Mouse (Mus musculus): ENCODE data around the gene Lrrc32.

The Lrrc32 gene

GRCm38 (mm10) chr7:98489131-98489530 lies at the start of gene Lrrc32:
Gene Lrrc32 (plus strand): TSS chr7:98489283.
- DNase-seq (ENCODE audit: low read depth, low spot score) = peak; percentile 61

GRCm38 (mm10) chr7:98439956-98440466 lies 49.1 kb upstream of the Lrrc32 start, which contains the start of gene Gucy2d:
Gene Gucy2d (plus strand): TSS chr7:98440416.
- no peak for DNase-seq (ENCODE audit: low read depth, low spot score)

- no peak for DNase-seq (ENCODE audit: low read depth, low spot score)
Measured at GRCm38 (mm10) chr7:98446873-98447272, 42.2 kb upstream of the Lrrc32 start.

GRCm38 (mm10) chr7:98447585-98448308 lies 41.3 kb upstream of the Lrrc32 start:
- peak; percentile 77 for DNase-seq (ENCODE audit: low read depth, low spot score)

GRCm38 (mm10) chr7:98448309-98448630 lies 40.8 kb upstream of the Lrrc32 start:
- no peak for DNase-seq (ENCODE audit: low read depth, low spot score)

GRCm38 (mm10) chr7:98449696-98450095 lies 39.4 kb upstream of the Lrrc32 start:
- DNase-seq (ENCODE audit: low read depth, low spot score) = no peak

- no peak for DNase-seq (ENCODE audit: low read depth, low spot score)
Measured at GRCm38 (mm10) chr7:98454397-98455120, 34.5 kb upstream of the Lrrc32 start.

DNA sequence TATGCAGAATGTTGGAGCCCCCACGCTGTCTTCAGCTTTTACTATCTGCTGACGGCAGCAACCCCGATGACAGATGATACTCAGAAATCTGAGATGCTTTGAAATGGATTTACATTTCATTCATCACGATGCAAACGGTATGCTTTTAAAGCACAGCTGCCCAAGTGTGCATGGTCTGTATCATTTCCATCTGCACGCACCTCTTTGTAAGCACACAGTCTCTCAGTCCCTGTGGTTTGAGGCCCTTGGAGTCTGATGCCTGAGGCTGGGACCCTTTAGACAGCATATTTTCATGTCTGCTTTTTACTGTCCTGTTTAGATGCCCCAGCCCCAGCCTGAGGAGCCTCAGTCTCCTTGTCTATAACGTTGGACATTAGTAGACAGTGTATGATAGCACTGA lies 28.8 kb upstream of the Lrrc32 start:
- no peak for DNase-seq (ENCODE audit: low read depth, low spot score)

GRCm38 (mm10) chr7:98469089-98469488 lies 20.0 kb upstream of the Lrrc32 start:
- DNase-seq (ENCODE audit: low read depth, low spot score) = peak; percentile 53

DNA sequence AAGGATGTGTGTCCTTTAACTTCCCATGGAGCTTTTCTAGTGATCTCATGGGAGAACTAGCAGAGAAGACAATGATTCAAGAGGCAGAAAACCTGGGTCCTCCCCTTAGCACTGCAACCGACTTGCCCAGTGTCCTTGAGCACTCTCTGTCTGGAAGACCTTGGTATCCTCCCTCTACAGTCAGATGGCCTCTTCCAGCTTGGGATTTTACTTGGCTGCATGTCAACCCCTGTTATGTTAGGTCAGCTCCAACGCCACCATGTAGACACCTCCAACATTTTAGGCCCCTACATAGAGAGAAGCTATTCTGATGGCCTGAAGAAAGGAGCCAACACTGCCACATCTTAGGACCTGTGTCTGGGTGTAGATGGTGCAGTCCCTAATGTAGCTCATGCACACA lies 16.6 kb upstream of the Lrrc32 start:
- DNase-seq (ENCODE audit: low read depth, low spot score) = no peak

DNA sequence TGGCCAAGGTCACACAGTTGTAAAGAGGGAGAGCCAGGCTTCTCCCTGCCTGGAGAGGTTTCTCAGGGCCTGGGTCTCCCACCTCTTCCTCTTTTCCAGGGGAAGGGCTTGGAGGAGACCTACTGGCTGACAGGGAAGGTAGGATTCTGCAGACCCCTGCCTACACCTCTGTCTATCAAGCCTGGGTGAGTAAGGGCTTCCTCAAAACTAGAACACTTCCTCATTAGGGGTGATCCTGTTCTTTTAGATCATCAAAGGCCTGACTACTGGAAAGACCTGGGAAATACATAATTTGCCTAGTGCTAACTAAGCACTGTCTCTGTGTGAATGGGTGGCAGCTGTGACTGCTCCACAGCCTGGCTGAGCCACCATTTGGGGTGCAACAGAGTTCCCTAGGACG lies 14.5 kb upstream of the Lrrc32 start:
- no peak for DNase-seq (ENCODE audit: low read depth, low spot score)

GRCm38 (mm10) chr7:98477153-98477552 lies 11.9 kb upstream of the Lrrc32 start:
- no peak for DNase-seq (ENCODE audit: low read depth, low spot score)

DNA sequence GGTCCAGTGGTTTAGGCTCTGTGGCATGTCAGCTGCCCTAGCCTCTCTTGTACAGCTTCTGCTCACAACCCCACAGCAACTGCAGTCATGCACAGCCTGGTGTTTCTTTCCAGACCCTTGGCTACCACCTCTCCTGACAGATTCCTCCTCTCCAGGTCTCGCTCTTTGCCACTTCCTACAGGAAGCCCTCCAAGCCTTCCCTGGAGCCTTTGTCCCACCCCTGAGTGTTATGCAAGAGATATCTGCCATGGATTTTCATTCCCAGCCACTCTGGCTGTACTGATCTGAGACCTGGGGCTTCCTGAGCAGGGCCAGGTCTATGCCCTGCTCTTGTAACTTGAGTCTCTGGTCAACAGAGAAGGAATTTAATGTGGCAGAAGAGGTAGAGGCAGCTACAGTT lies 8.6 kb upstream of the Lrrc32 start:
- no peak for DNase-seq (ENCODE audit: low read depth, low spot score)

DNA sequence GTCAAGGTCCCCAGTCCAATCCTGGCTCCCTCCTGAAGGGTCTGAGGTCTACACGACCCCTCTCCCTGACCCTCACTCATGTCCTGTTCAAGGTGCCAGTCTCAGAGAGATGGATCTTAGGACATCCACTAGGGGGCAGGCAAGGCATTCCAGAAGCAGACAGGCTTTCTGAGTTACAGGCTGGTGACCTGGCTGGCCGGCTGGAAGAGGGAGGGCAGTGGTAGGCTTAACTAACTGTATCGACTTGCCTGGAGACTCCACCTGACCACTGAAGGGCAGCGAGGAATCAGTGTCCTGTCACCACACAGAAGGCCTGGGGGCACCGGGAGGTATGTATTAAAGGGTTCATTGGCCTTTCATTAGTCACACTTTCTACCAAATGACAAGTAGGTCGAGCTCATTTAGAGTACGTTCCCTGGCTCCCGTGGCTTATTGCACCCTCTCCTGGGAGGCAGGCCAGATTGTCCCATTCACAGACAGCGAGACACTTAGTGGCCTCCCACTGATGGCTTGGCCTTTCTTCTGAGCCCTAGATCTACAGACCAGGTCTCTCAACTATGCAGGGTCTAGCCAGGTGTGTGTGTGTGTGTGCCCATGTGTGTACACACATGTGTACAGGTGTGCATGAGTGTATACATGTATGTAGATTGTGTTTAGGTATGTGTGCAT lies 7.9 kb upstream of the Lrrc32 start:
- DNase-seq (ENCODE audit: low read depth, low spot score) = peak; percentile 88

- DNase-seq (ENCODE audit: low read depth, low spot score) = no peak
Measured at GRCm38 (mm10) chr7:98481861-98482260, 7.2 kb upstream of the Lrrc32 start.

- no peak for DNase-seq (ENCODE audit: low read depth, low spot score)
Measured at GRCm38 (mm10) chr7:98482551-98483267, 6.4 kb upstream of the Lrrc32 start.

DNA sequence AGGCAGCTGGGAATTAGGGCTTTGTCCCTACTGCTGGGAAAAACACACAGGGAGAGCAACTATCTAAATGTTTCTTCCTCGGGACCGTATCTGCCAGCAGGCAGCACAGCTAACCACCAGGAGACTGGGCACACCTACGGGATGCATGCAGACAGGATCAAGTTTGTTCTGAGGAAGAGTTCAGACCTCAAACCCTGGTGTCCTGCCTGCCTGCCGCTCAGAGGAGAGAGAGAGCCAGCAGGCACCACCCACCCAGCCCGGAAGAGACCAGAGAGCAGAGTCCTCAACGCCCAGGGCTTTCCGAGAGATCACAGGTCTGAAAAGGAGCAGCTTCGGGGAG lies 5.8 kb upstream of the Lrrc32 start:
- peak; percentile 49 for DNase-seq (ENCODE audit: low read depth, low spot score)

DNA sequence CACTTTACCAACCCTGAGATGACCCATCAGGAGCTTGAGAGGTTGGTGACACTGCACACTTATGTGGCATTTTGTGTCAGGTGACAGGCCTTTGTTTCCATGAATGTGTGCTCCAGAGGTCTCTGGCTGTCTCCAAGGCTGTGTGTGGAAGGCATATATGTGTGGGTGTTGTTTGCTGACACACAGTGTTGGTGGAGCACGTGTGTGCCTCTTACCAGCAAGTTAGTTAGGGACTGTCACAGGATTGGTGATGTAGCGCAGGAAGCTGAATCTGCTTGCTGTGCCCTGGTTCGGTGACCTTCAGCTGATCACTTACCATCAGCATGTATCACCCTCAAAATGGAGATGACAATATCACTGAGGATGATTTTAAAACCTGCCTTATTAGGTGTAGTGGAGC lies 4.2 kb upstream of the Lrrc32 start:
- peak; percentile 48 for DNase-seq (ENCODE audit: low read depth, low spot score)

- DNase-seq (ENCODE audit: low read depth, low spot score) = no peak
Measured at GRCm38 (mm10) chr7:98485508-98485907, 3.6 kb upstream of the Lrrc32 start.

DNA sequence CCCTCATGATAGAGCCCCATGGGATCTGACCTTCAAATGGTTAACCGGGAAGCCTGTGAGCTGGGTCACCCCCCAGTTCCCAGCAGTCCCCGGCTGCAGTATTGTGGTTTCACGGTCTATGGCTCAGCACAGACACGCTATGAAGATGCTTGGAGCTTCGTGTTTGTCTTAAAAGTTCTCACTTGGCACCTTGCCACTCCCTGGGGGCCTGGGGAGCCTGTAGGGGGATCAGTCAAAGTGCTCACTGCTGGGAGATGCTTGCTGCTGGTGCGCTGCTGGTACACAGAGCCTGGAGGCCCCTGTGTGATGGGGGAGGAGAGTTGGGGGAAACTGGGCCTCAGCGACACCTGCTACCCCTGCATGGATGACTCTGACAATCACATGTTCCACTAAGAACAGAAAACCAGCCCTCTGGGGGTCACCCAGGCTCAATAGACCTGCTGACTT lies 2.6 kb upstream of the Lrrc32 start:
- DNase-seq (ENCODE audit: low read depth, low spot score) = no peak

GRCm38 (mm10) chr7:98487202-98487980 lies 1.7 kb upstream of the Lrrc32 start:
- no peak for DNase-seq (ENCODE audit: low read depth, low spot score)

Data from CD4-positive, CD25-positive, alpha-beta regulatory T cell, adult 2 months (primary cell).